Mouse (Mus musculus) embryonic facial prominence, embryonic 13.5 days (tissue): ENCODE results near the gene Lrtm2. TPM values are rescaled to one million over a fixed set of nuclear protein-coding genes. Genes with fewer than 3 reads are reported as not detected.

Source experiments
- ATAC-seq: fragments of 200-750 bp; cut with Nextera tagmentation; 2 replicates; pipeline ENCODE4 v1.8.0; 2017; ENCODE audit warnings: low read depth; ENCODE audit not compliant: insufficient number of reproducible peaks, insufficient read depth, low FRiP score, low TSS enrichment
- H3K27ac ChIP-seq: fragments of 300-500 bp; sonication (generic); 2 replicates; pipeline ENCODE4 v1.5.1; 2015; ENCODE audit warnings: moderate library complexity, mild to moderate bottlenecking, inconsistent platforms
- H3K27me3 ChIP-seq: fragments of 300-500 bp; sonication (generic); 2 replicates; pipeline ENCODE4 v1.6.1; 2015; ENCODE audit warnings: mild to moderate bottlenecking, inconsistent platforms
- H3K36me3 ChIP-seq: fragments of 300-500 bp; sonication (generic); 2 replicates; pipeline ENCODE4 v1.6.1; 2015; ENCODE audit warnings: mild to moderate bottlenecking, inconsistent platforms
- H3K4me1 ChIP-seq: fragments of 300-500 bp; sonication (generic); 2 replicates; pipeline ENCODE4 v1.6.1; 2015; ENCODE audit warnings: inconsistent platforms
- H3K4me2 ChIP-seq: fragments of 300-500 bp; sonication (generic); 2 replicates; pipeline ENCODE4 v1.6.1; 2015; ENCODE audit warnings: moderate library complexity, mild to moderate bottlenecking, inconsistent platforms
- H3K4me3 ChIP-seq: fragments of 300-500 bp; sonication (generic); 2 replicates; pipeline ENCODE4 v1.5.1; 2015; ENCODE audit warnings: mild to moderate bottlenecking, inconsistent platforms
- H3K9ac ChIP-seq: fragments of 300-500 bp; sonication (generic); 2 replicates; pipeline ENCODE4 v1.6.1; 2015; ENCODE audit warnings: mild to moderate bottlenecking, inconsistent platforms
- H3K9me3 ChIP-seq: fragments of 300-500 bp; sonication (generic); 2 replicates; pipeline ENCODE4 v1.6.1; 2016; ENCODE audit warnings: inconsistent platforms
- WGBS: fragments of 180-500 bp; shearing (Covaris S2); methylation state at CpG from one replicate; pipeline ENCODE4 v1.1.7; 2015; ENCODE audit warnings: mixed read lengths; 5-methylcytosine and 5-hydroxymethylcytosine counted together
- polyA plus RNA-seq: library from polyadenylated mRNA; unstranded; fragments of >200 nt; fragmentation: Nextera tagmentation; extraction: Ambion mirVana; gene quantifications from 2 replicates; pipeline ENCODE4 v1.2.1, GENCODE M21; 2015

Gene Lrtm2
- polyA plus RNA-seq, 1 experiment from 2014 or later, result not detected

GRCm38 (mm10) chr6:119314751-119315476 lies 15.7 kb downstream of the Lrtm2 start:
- Histone ChIP-seq H3K36me3 (no peaks in the 10 kb centered on the region), H3K27ac (no peak overlapping the region), H3K4me1 (peaks cover 4% of the 10 kb centered on the region; the same call in 1 of the 2 replicates)

GRCm38 (mm10) chr6:119313588-119314375 lies 16.8 kb downstream of the Lrtm2 start:
- whole genome bisulfite sequencing, result 55% methylated on average over 14 of the region's 14 CpGs
- peak; percentile 34; the same call in 1 of the 2 replicates for ATAC-seq
- Histone ChIP-seq H3K4me3 (no peak overlapping the region), H3K9ac (no peak overlapping the region), H3K27me3 (peaks cover 3% of the 10 kb centered on the region; the same call in 1 of the 2 replicates), H3K9me3 (no peaks in the 10 kb centered on the region), H3K4me1 (peaks cover 4% of the 10 kb centered on the region; the same call in 1 of the 2 replicates), H3K36me3 (no peaks in the 10 kb centered on the region), H3K4me2 (no peak overlapping the region), H3K27ac (no peak overlapping the region)

More at GRCm38 (mm10) chr6:119314751-119315476, 15.7 kb downstream of the Lrtm2 start:
- Histone ChIP-seq H3K4me2 (no peak overlapping the region), H3K9ac (no peak overlapping the region), H3K4me3 (no peak overlapping the region), H3K9me3 (no peaks in the 10 kb centered on the region), H3K27me3 (no peaks in the 10 kb centered on the region; the same call in 1 of the 2 replicates)
- ATAC-seq, result no peak
- 67% methylated on average over 7 of the region's 7 CpGs for WGBS

- H3K27me3 ChIP-seq, result peaks cover 6% of the 10 kb centered on the region; the same call in 1 of the 2 replicates
- no peak overlapping the region for H3K4me3 ChIP-seq
- no peak overlapping the region for H3K9ac ChIP-seq
- no peaks in the 10 kb centered on the region for H3K36me3 ChIP-seq
- 59% methylated on average over 3 of the region's 3 CpGs for WGBS
- H3K4me2 ChIP-seq, result no peak overlapping the region
- no peak overlapping the region for H3K27ac ChIP-seq
- H3K4me1 ChIP-seq, result peaks cover 4% of the 10 kb centered on the region; the same call in 1 of the 2 replicates
- no peaks in the 10 kb centered on the region for H3K9me3 ChIP-seq
- no peak for ATAC-seq
Observed at GRCm38 (mm10) chr6:119313096-119313495, 17.5 kb downstream of the Lrtm2 start.

- 79% methylated on average over 6 of the region's 6 CpGs for whole genome bisulfite sequencing
- Histone ChIP-seq H3K27ac (no peak overlapping the region), H3K36me3 (no peaks in the 10 kb centered on the region), H3K27me3 (peaks cover 6% of the 10 kb centered on the region; the same call in 1 of the 2 replicates), H3K9ac (no peak overlapping the region), H3K4me2 (no peak overlapping the region), H3K9me3 (no peaks in the 10 kb centered on the region), H3K4me3 (no peak overlapping the region), H3K4me1 (peaks cover 4% of the 10 kb centered on the region; the same call in 1 of the 2 replicates)
- no peak for ATAC-seq
Observed at GRCm38 (mm10) chr6:119312381-119312780, 18.2 kb downstream of the Lrtm2 start.

GRCm38 (mm10) chr6:119310176-119310575 lies 20.4 kb downstream of the Lrtm2 start:
- Histone ChIP-seq H3K9me3 (no peaks in the 10 kb centered on the region), H3K27me3 (peaks cover 6% of the 10 kb centered on the region; the same call in 1 of the 2 replicates)
- WGBS, result 57% methylated on average over 9 of the region's 9 CpGs

GRCm38 (mm10) chr6:119307867-119308413 lies 22.6 kb downstream of the Lrtm2 start:
- Histone ChIP-seq H3K27me3 (peaks cover 6% of the 10 kb centered on the region; the same call in 1 of the 2 replicates), H3K9me3 (no peaks in the 10 kb centered on the region), H3K9ac (no peak overlapping the region), H3K4me2 (no peak overlapping the region), H3K4me3 (no peak overlapping the region), H3K27ac (no peak overlapping the region), H3K4me1 (no peaks in the 10 kb centered on the region), H3K36me3 (no peaks in the 10 kb centered on the region)
- ATAC-seq, result no peak
- 45% methylated on average over 10 of the region's 10 CpGs for WGBS

More at GRCm38 (mm10) chr6:119310176-119310575, 20.4 kb downstream of the Lrtm2 start:
- no peak overlapping the region for H3K4me2 ChIP-seq
- no peak overlapping the region for H3K9ac ChIP-seq
- peaks cover 4% of the 10 kb centered on the region; the same call in 1 of the 2 replicates for H3K4me1 ChIP-seq
- no peak for ATAC-seq
- no peaks in the 10 kb centered on the region for H3K36me3 ChIP-seq
- H3K27ac ChIP-seq, result no peak overlapping the region
- H3K4me3 ChIP-seq, result no peak overlapping the region

- ATAC-seq, result no peak
- WGBS, result 82% methylated on average over 6 of the region's 6 CpGs
Observed at GRCm38 (mm10) chr6:119303331-119303730, 27.2 kb downstream of the Lrtm2 start.

GRCm38 (mm10) chr6:119301310-119301709 lies 29.3 kb downstream of the Lrtm2 start:
- Histone ChIP-seq H3K4me2 (no peak overlapping the region), H3K9ac (no peak overlapping the region), H3K4me3 (no peak overlapping the region), H3K27me3 (no peaks in the 10 kb centered on the region), H3K9me3 (no peaks in the 10 kb centered on the region), H3K36me3 (no peaks in the 10 kb centered on the region), H3K4me1 (no peaks in the 10 kb centered on the region), H3K27ac (no peak overlapping the region)
- no peak for ATAC-seq
- 88% methylated on average over 3 of the region's 3 CpGs for WGBS

More at GRCm38 (mm10) chr6:119303331-119303730, 27.2 kb downstream of the Lrtm2 start:
- Histone ChIP-seq H3K27me3 (no peaks in the 10 kb centered on the region), H3K36me3 (no peaks in the 10 kb centered on the region), H3K27ac (no peak overlapping the region), H3K4me1 (no peaks in the 10 kb centered on the region), H3K9ac (no peak overlapping the region), H3K4me2 (no peak overlapping the region), H3K4me3 (no peak overlapping the region), H3K9me3 (no peaks in the 10 kb centered on the region)

GRCm38 (mm10) chr6:119280761-119281160 lies 49.8 kb downstream of the Lrtm2 start:
- Histone ChIP-seq H3K4me2 (no peak overlapping the region), H3K9ac (no peak overlapping the region), H3K9me3 (peaks cover 7% of the 10 kb centered on the region; the same call in 1 of the 2 replicates), H3K4me1 (no peaks in the 10 kb centered on the region), H3K36me3 (no peaks in the 10 kb centered on the region), H3K27ac (no peak overlapping the region), H3K4me3 (no peak overlapping the region), H3K27me3 (no peaks in the 10 kb centered on the region)
- ATAC-seq, result no peak
- 80% methylated on average over 9 of the region's 9 CpGs for WGBS

- WGBS, result 82% methylated on average over 2 of the region's 2 CpGs
- Histone ChIP-seq H3K27me3 (no peaks in the 10 kb centered on the region), H3K9me3 (no peaks in the 10 kb centered on the region), H3K9ac (no peak overlapping the region), H3K4me3 (no peak overlapping the region), H3K4me1 (no peaks in the 10 kb centered on the region), H3K27ac (no peak overlapping the region), H3K4me2 (no peak overlapping the region), H3K36me3 (no peaks in the 10 kb centered on the region)
- ATAC-seq, result no peak
Observed at GRCm38 (mm10) chr6:119276713-119277112, 53.9 kb downstream of the Lrtm2 start.
